Mouse (Mus musculus): ENCODE results near the gene Hpn.

Gene Hpn

DNA sequence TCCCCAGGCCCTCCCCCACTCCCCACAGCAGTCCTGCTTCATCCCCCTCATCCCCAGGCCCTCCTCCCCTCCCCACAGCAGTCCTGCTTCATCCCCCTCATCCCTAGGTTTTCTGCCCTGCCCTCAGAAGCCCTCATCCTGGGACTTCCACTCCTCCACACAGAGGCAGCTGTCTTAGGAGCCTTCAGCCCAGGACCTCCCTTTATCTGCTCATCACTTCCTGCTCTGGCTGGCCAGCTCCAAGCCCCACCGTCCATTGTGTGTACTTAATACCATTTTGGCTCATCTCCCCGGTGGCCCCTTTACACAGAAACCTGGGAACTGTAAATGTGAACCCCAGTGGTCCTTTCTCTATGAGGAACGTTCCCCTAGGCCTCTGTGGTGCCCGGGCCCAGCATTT lies 3.1 kb downstream of the Hpn start:
- no peak for DNase-seq (ENCODE audit: extremely low read depth, low read depth)

GRCm38 (mm10) chr7:31110861-31111385 lies 4.2 kb downstream of the Hpn start:
- DNase-seq (ENCODE audit: extremely low read depth, low read depth): peak; percentile 69

DNA sequence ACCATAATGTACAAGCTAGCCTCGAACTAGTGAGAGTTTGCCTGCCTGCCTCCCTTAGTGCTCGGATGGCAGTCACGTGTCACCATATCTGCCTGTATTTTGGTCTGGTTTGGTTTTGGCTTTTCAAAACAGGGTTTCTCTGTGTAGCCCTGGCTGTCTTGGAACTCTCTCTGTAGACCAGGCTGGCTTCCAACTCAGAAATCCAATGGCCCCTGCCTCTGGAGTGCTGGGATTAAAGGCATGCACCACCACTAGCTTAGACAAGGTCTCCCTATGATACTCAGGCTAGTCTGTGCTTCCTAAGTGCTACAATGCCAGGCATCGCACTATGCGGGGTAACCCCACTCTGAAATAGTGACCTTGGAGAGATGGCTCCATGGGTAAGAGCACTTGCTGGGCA lies 5.3 kb downstream of the Hpn start:
- no peak for DNase-seq (ENCODE audit: extremely low read depth, low read depth)

DNA sequence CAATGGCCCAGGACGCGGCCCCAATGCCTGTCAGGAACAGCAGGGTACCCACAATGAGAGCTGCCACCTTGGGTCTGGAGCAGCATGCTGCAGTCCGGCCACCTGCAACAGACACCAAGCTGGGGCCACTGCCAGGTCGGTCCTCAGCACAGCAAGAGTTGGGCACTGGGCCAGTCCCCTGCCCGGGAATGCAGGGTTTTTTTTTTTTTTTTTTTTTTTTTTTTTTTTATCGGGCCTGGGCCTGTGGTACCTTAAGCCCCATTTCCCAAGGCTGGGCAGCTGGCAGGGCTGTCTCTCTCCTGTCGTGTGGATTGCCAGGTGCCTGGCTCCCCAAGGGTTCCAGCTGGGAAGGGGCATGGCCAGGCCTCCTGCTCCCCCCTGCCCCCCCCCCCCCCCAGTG lies 6.0 kb downstream of the Hpn start:
- DNase-seq (ENCODE audit: extremely low read depth, low read depth): no peak

DNA sequence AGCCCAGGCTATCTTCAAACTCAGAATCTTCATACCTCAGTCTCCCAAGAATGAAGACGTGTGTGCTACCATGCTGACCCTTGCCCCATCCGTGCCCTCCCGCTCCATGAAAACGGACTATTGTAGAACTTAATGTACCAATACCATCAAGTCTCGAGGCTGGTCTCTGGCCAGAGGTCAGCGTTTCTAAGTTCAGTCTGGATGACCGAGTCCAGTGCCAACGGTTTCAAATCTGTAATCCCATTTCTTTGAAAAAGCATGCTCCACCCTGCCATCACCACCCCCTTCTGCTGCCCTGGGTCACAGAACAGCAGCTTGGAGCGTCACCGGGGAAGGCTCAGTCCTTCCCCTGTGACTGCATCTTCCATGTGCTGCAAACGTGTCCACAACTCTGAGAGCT lies 7.3 kb downstream of the Hpn start:
- DNase-seq (ENCODE audit: extremely low read depth, low read depth): no peak

- no peak for DNase-seq (ENCODE audit: extremely low read depth, low read depth)
Measured at GRCm38 (mm10) chr7:31106166-31106565, 8.9 kb downstream of the Hpn start.

DNA sequence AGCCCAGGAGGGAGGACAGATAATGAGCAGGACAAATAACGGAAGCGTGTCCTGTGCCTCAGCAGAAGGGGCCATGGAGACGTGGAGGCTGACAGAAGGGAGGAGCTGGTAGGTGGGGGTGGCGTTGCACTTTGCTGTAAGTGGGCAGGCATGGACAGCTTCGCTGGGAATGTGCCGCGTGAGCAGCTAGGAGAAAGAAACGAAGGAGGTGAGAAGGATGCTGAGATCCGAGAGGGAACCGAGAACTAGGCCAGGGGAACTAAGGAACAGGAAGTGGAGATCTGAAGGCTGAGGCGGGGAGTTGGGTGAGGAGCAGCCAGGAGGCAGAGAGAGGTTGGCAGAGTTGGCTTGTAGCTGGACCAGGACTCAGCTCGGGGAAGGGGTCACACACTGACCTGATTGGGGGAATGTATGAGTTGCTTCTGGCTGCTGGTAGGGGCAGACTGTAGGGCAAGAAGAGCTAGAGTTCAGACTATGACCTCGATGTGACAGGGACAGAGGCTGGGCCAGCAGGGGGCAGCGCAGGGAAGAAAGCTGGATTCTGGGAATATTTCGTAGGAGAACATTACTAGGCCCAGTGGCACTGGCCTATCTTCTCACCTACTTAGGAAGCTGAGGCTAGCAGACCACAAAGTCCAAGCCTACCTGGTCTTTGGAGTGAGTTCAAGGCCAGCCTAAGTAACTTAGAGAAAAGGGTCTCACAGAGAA lies 9.9 kb downstream of the Hpn start:
- no peak for DNase-seq (ENCODE audit: extremely low read depth, low read depth)

DNA sequence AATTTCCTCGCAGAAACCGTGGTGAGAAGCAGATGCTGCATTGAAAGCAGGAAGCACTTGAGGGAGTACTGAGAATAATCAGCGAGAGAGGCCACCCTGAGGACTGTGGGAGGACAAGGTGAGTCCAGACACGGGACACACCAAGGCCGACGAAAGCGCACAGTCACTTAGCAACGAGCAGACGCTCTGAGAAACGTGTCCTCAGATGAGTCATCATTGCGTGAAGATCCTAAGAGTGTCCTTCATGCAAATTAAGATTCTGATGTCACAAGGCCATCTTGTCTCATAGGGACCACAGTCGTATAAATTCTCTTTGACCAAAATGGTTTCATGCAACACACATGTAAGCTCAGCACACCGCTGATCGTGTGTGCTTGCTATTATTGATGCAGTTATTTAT lies 14.3 kb downstream of the Hpn start:
- DNase-seq (ENCODE audit: extremely low read depth, low read depth): no peak

- no peak for DNase-seq (ENCODE audit: extremely low read depth, low read depth)
Measured at GRCm38 (mm10) chr7:31099612-31099982, 15.5 kb downstream of the Hpn start.

- DNase-seq (ENCODE audit: extremely low read depth, low read depth): no peak
Measured at GRCm38 (mm10) chr7:31098697-31099611, 16.1 kb downstream of the Hpn start.

DNA sequence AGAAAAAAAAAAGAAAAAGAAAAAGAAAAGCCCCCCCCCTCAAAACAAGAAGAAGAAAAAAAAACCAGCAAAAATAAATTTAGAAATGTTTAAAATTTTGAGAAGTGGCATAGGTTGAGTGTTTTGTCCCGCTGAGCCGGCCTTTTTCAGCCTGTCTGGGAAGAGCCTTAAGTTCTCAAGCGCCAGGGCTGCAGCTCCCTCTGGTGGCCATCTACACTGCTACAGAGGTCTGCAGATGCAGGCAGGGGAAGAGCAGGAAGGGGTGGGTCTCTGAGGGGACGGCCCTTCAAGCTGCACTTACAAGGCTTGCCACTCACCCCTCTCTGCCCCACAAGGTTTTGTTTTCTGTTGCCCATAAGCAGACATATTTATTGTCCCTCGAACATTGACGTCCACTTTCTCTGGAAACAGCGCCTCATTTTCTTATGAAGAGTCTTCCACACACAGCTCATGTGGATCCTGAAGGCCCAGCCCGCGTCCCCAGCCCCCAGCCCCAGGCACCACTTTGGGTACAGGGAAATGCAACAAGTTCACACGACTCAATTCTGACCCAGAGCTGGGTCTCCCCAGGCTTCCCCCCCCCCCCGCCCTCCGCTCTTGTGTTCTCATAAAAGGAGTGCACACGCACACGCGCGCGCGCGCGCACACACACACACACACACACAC lies 17.4 kb downstream of the Hpn start:
- DNase-seq (ENCODE audit: extremely low read depth, low read depth): peak; percentile 66

DNA sequence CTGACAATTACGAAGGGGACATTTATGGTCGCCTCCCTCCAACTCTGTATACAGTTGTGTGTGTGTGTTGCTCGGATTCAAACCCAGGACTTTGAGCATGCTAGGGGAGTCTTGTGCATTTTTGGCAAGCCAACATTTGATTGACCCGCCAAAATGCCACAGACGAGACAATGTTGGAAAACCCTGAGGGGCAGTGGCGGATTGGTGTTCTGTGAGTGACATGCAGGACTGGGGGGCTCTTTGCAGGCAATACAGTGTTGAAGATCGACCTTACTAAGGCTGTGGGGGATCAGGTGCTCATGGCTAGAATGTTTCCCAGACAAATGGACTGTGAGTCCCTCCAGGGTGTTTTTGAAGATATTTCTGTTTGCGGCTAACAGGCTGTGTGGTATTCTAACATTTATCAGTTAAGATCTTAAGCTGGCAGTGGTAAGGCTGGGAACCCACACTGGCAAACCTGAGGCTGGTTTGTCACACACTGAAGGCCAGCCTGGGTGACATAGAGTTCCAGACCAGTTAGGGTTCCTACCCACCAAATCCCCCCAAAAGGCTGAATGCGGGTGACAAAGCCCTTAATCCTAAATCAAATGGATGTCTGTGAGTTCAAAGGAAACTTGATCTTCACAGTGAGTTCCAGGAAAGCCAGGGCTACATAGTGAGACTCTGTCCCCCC lies 18.1 kb downstream of the Hpn start:
- no peak for DNase-seq (ENCODE audit: extremely low read depth, low read depth)

DNA sequence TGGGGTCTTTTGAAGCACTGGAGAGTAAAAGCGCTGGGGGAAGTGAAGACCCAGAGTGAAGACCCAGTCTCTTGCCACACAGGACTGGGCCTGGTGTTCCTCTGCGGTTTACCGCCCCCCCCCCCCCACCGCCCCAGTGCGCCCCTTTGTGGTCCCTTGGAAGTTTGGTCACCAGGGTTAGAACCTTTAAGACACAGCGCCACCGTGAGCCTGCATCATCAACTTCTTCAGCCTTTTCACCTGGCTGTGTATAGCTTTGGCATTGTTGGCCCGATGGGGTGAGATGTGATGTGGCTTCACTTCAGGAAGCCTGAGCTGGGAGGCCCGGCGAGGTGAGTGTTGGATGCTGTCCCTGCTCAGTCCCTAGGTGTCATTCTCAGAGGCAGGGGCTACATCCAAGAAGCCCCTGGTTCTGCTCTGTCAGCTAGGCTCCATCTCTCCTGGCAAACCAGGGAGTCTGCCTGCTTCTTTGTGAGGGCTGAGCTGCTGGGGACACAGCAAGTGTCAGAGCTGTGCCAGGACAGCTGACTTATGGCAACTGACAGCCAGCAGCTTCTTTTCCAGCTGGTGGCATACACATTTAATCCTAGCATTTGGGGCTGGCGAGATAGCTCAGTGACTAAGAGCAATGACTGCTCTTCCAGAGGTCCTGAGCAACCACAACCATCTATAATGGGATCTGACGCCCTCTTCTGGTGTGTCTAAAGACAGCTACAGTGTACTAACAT lies 20.2 kb downstream of the Hpn start:
- no peak for DNase-seq (ENCODE audit: extremely low read depth, low read depth)

- DNase-seq (ENCODE audit: extremely low read depth, low read depth): no peak
Measured at GRCm38 (mm10) chr7:31089721-31090120, 25.4 kb downstream of the Hpn start.

DNA sequence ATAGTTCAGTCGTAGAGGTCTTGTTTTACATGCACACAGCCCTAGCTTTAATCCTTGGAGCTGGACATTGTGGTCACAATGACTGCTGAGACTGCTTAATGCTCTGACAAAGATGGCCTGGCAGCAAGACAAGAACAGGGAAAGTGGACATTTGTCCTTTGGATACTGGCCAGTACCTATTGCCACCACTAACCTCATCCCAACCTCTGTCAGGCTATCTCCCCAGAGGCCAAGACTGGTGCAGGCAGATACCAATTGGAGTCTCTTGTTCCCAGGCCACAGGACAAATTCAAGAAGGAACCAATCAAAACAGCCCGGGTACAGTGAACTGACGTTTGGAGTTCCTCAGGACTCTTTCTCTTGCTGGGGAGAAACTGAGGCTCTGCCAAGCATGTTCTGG lies 26.9 kb downstream of the Hpn start:
- DNase-seq (ENCODE audit: extremely low read depth, low read depth): no peak

DNA sequence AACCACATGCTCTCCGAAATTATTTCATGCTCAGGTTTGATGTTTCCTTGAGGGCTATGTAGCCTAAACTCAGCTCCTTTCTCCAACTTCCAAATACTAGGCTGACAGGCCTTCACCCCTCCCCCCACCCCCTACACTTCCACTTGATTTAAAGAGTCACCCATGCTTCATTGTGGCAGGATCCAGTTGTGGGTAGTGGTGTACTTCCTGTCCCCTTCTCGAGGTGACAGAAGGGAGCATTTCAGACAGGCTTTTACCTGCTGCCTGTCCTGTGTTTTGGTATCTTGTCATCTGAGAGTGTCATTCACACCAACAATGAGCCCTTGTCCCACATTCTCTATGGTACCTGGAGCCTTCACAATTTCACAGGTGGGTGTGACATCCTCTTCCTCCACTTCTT lies 27.8 kb downstream of the Hpn start:
- DNase-seq (ENCODE audit: extremely low read depth, low read depth): no peak

GRCm38 (mm10) chr7:31086175-31086755 lies 28.8 kb downstream of the Hpn start:
- no peak for DNase-seq (ENCODE audit: extremely low read depth, low read depth)

- no peak for DNase-seq (ENCODE audit: extremely low read depth, low read depth)
Measured at GRCm38 (mm10) chr7:31085171-31085570, 29.9 kb downstream of the Hpn start.

- DNase-seq (ENCODE audit: extremely low read depth, low read depth): no peak
Measured at GRCm38 (mm10) chr7:31084140-31084539, 30.9 kb downstream of the Hpn start.

DNA sequence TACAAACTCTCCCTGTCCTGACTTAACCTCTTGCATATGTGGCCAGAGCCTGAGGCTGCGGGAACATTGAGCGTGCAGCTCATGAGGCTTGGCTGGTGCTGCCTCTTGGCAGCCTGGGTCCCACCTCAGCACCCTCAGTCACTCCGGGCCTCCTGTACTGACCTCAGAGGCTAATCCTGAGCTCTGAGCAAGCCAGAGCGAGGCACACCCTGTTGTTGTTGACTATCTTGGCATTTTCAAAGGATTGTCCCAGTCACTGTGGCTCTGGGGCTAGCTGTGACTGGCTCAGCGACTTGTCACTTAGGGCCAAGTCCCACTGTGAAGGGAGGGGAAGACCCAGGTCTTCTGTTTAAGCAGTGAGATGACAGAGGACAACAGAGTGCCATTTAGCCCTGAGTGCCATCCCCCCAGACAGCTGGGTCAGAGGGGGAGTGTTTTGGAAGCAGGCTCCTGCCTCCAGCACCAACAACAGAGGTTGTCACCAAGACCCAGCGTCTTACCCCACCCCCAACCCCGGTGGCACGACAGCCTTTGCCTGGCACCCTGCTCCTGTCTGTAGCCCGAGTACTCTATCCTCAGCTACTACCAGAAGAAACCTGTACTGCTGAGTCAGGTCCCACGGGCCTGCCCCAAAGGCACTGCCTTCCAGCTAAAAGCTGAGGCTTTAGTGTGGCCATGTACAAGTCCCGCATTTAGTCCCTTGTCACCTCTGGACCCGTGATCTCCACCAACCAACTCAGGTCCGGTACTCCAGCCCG lies 32.1 kb downstream of the Hpn start:
- DNase-seq (ENCODE audit: extremely low read depth, low read depth): no peak
